Mouse (Mus musculus): ENCODE measurements around the gene Amigo1.

GRCm38 (mm10) chr3:108206731-108207375 lies 20.7 kb downstream of the Amigo1 start:
- TF ChIP-seq GATA1 (IDR thresholded peaks at IDR 0.05; ENCODE audit: borderline replicate concordance, low read length) (no peak), FLI1 (IDR thresholded peaks at IDR 0.05; ENCODE audit: low read length) (no peak)

Measured in megakaryocyte, embryonic 14.5 days (primary cell).